Mouse (Mus musculus) erythroblast, embryonic 14.5 days (primary cell): Measurements from ENCODE around the gene Zfp709.
"Not testable (repeated sequence)": the region's sequence is repeated elsewhere in the genome, so short reads cannot be mapped to it uniquely, and the experiment has no call there.

Experiments
- GATA1 ChIP-seq: IDR thresholded peaks from 2 replicates; pipeline ENCODE4 v1.6.1; 2012; ENCODE audit warnings: low read length, inconsistent platforms, mixed read lengths
- TAL1 ChIP-seq: IDR thresholded peaks from 3 replicates; pipeline ENCODE4 v1.6.1; 2012; ENCODE audit warnings: low read length, inconsistent platforms, mixed read lengths

- not testable (repeated sequence) for TF ChIP-seq GATA1, TAL1
Observed at GRCm38 (mm10) chr8:71862038-71862437, 19.8 kb upstream of the Zfp709 start.
